Mouse (Mus musculus) macrophage (primary cell): ENCODE results near the gene Ugcg. TPM values are rescaled to one million over a fixed set of nuclear protein-coding genes. Genes with fewer than 3 reads are reported as not detected.

ENCODE experiments used
- H3K27ac ChIP-seq: fragments of 350-480 bp; formaldehyde crosslinking; 2 replicates; pipeline ENCODE4 v1.9.0; 2021
- H3K36me3 ChIP-seq: fragments of 350-480 bp; formaldehyde crosslinking; 2 replicates; pipeline ENCODE4 v1.9.0; 2021; ENCODE audit errors: inconsistent target
- H3K4me3 ChIP-seq: fragments of 350-480 bp; formaldehyde crosslinking; 2 replicates; pipeline ENCODE4 v1.9.0; 2021; ENCODE audit errors: inconsistent target
- H3K79me2 ChIP-seq: fragments of 350-480 bp; formaldehyde crosslinking; 2 replicates; pipeline ENCODE4 v1.9.0; 2021; ENCODE audit errors: inconsistent target
- WGBS: methylation state at CpG from one replicate; pipeline ENCODE4 v1.1.7; 2026; ENCODE audit warnings: inconsistent platforms; ENCODE audit not compliant: missing documents; 5-methylcytosine and 5-hydroxymethylcytosine counted together
- polyA plus RNA-seq: library from polyadenylated mRNA; stranded (reverse); fragments of 250-400 nt; gene quantifications from 3 replicates; pipeline ENCODE4 v1.2.4, GENCODE M21; 2018; ENCODE audit warnings: inconsistent platforms
- total RNA-seq, 78 experiments: library from RNA; depleted of rRNA; stranded (reverse); fragments of 250-400 nt; gene quantifications; 1 replicate in 9 of 78; 2 replicates in 24 of 78; 3 replicates in 43 of 78; 4 replicates in 2 of 78; pipeline ENCODE4 v1.2.4; 2018; ENCODE audit warnings: inconsistent platforms in 56 of 78

Ugcg gene
- 100 to 1,000 TPM in 3 of 26 experiments, 10 to 100 TPM in 23; 21.0 to 221 (median 44.9) TPM for total RNA-seq (2018; cell fraction: chromatin; rRNA removed)
- 10 to 100 TPM; 16.2 to 84.2 (median 24.2) TPM for total RNA-seq (2018; cell fraction: cytosol; rRNA removed)
- total RNA-seq (2018; cell fraction: nucleus; rRNA removed), result 100 to 1,000 TPM in 5 of 26 experiments, 10 to 100 TPM in 21; 35.4 to 162 (median 50.0) TPM
- 15.3 to 16.7 TPM (median 16.4 TPM) in 3 replicates for polyA plus RNA-seq

GRCm38 (mm10) chr4:59188802-59189545, at the start of gene Ugcg:
Gene Ugcg (plus strand): TSS chr4:59189257.
- Histone ChIP-seq H3K36me3 (no peaks in the 10 kb centered on the region), H3K79me2 (peaks cover 45% of the 10 kb centered on the region), H3K4me3 (peak within 1 kb of the TSS; percentile 90), H3K27ac (peak within 1 kb of the TSS; percentile 66)
- under 1% methylated on average over 72 of the region's 99 CpGs for WGBS

GRCm38 (mm10) chr4:59149043-59149442, 40.0 kb upstream of the Ugcg start:
- H3K4me3 ChIP-seq, result no peak overlapping the region
- H3K36me3 ChIP-seq, result no peaks in the 10 kb centered on the region
- WGBS, result 68% methylated on average over 5 of the region's 5 CpGs
- H3K79me2 ChIP-seq, result no peaks in the 10 kb centered on the region
- H3K27ac ChIP-seq, result no peak overlapping the region

- Histone ChIP-seq H3K79me2 (no peaks in the 10 kb centered on the region), H3K4me3 (no peak overlapping the region), H3K36me3 (no peaks in the 10 kb centered on the region), H3K27ac (no peak overlapping the region)
- 11% methylated on average over 5 of the region's 5 CpGs for WGBS
Measured at GRCm38 (mm10) chr4:59150907-59151306, 38.1 kb upstream of the Ugcg start.

- Histone ChIP-seq H3K4me3 (no peak overlapping the region), H3K27ac (no peak overlapping the region)
Measured at GRCm38 (mm10) chr4:59151953-59152352, 37.1 kb upstream of the Ugcg start.

GRCm38 (mm10) chr4:59156897-59157592, 32.0 kb upstream of the Ugcg start:
- no peaks in the 10 kb centered on the region for H3K36me3 ChIP-seq
- H3K79me2 ChIP-seq, result no peaks in the 10 kb centered on the region
- H3K4me3 ChIP-seq, result no peak overlapping the region
- no peak overlapping the region for H3K27ac ChIP-seq
- WGBS, result 37% methylated on average over 7 of the region's 7 CpGs

More at GRCm38 (mm10) chr4:59151953-59152352, 37.1 kb upstream of the Ugcg start:
- H3K79me2 ChIP-seq, result no peaks in the 10 kb centered on the region
- no peaks in the 10 kb centered on the region for H3K36me3 ChIP-seq
- 0% methylated on average over 1 of the region's 1 CpGs for WGBS

DNA sequence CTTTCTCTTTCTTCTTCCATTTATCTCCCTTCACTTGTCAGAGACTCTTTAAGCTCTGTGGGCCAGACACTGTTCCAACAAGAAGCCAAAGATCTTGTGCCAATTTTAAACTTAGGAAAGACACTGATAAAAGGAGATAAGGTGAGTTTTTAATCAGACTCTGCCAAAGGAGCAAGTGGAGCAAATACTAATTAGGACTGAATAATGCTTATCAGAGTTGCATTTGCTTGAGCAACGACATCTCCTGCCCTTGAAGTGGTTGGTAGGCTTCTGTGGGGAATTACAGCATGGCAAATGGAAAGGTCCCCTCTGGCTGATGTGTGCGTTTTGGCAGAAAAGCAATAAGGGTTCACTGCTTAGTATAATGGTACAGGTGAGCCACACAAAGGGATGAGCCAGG, 31.4 kb upstream of the Ugcg start:
- Histone ChIP-seq H3K4me3 (no peak overlapping the region), H3K79me2 (no peaks in the 10 kb centered on the region), H3K27ac (no peak overlapping the region), H3K36me3 (no peaks in the 10 kb centered on the region)
- WGBS, result 67% methylated on average over 2 of the region's 2 CpGs

GRCm38 (mm10) chr4:59160289-59160688, 28.8 kb upstream of the Ugcg start:
- Histone ChIP-seq H3K4me3 (no peak overlapping the region), H3K27ac (no peak overlapping the region), H3K79me2 (no peaks in the 10 kb centered on the region), H3K36me3 (no peaks in the 10 kb centered on the region)
- 94% methylated on average over 5 of the region's 5 CpGs for WGBS

DNA sequence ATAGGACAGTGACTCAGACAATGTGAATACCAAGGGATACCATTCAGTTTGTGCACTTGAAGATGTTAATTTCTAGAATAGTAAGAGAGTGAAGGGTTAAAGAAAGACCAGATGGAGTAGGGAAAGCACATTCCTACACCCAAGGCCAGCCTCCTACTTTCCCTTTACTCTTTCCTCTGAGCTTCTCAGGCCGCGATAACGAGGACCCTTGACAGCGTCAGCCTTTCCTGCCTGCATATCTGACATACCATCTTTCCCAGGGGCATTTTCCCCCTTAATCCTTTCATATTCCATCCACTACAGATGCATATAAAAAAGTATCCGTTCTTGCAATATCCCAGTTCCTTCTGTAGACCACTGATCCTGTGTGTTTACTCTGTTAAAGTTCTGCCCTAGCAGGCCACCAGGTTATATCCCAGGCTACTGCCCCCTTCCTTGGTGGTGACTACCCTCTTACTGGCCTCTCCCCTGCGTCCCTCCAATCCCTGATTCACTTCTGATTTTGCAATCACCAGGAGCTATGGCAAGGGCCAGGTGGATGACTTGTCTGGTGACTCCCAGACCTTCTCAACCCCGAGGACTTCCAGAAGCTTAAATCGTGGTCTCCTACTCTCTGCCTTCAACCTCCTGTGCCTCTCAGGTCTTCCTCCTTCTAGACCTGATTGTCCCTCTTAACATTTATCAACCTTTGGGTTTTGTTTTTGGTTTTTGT, 27.9 kb upstream of the Ugcg start:
- Histone ChIP-seq H3K79me2 (no peaks in the 10 kb centered on the region), H3K4me3 (no peak overlapping the region)
- 92% methylated on average over 8 of the region's 8 CpGs for WGBS

GRCm38 (mm10) chr4:59164034-59164433, 25.0 kb upstream of the Ugcg start:
- Histone ChIP-seq H3K4me3 (no peak overlapping the region), H3K79me2 (no peaks in the 10 kb centered on the region)
- 57% methylated on average over 2 of the region's 2 CpGs for WGBS

More for the DNA sequence above, 27.9 kb upstream of the Ugcg start:
- no peaks in the 10 kb centered on the region for H3K36me3 ChIP-seq
- H3K27ac ChIP-seq, result no peak overlapping the region

DNA sequence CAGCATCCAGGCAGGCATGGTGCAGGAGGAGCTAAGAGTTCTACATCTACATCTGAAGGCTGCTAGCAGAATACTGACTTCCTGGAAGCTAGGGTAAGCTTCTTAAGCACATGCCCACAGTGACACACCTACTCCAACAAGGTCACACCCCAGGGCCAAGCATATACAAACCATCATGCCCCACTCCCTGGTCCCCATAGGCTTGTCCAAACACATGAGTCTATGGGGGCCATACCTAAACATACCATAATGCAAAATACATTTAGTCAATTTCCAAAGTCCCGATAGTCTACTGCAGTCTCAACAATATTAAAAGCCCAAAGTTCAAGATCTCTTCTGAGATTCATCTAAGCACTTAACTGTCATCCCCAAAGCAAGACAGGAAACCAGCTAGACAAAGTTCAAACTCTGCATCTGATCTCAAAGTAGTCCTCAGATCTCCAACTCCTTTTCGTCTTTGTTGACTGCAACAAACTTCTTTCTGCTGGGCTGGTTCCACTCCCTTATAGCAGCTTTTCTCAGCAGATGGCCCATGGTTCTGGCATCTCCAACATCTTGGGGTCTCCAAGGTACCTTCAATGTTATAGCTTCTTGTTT, 21.7 kb upstream of the Ugcg start:
- H3K36me3 ChIP-seq, result no peaks in the 10 kb centered on the region
- H3K27ac ChIP-seq, result no peak overlapping the region
- H3K4me3 ChIP-seq, result no peak overlapping the region
- WGBS, result 100% methylated on average over 2 of the region's 2 CpGs
- no peaks in the 10 kb centered on the region for H3K79me2 ChIP-seq

More at GRCm38 (mm10) chr4:59164034-59164433, 25.0 kb upstream of the Ugcg start:
- Histone ChIP-seq H3K36me3 (no peaks in the 10 kb centered on the region), H3K27ac (no peak overlapping the region)

- H3K27ac ChIP-seq, result no peak overlapping the region
- no peaks in the 10 kb centered on the region for H3K79me2 ChIP-seq
- H3K4me3 ChIP-seq, result no peak overlapping the region
- 59% methylated on average over 5 of the region's 5 CpGs for WGBS
- no peaks in the 10 kb centered on the region for H3K36me3 ChIP-seq
Measured at GRCm38 (mm10) chr4:59169981-59170380, 19.1 kb upstream of the Ugcg start.

DNA sequence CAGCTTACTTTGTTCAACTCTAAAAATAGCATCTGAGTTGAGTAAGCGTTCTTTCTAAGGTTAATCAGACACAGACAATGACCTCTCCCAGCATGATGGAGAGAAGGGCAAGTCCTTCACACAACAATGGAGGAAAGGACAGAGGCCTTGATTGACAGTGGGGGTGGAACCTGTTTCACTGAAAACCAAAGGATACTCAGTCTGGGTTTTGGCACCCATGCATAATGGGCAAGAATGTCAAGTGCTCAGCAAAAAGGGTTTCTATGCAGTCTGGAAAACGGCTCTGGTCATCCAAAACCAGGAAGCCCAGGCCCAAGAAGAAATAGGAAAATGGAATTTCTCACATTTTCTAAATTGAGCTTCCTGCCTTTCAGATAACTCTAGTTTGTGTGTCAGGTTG, 16.4 kb upstream of the Ugcg start:
- no peaks in the 10 kb centered on the region for H3K36me3 ChIP-seq
- no peak overlapping the region for H3K4me3 ChIP-seq
- no peaks in the 10 kb centered on the region for H3K79me2 ChIP-seq
- no peak overlapping the region for H3K27ac ChIP-seq
- 91% methylated on average over 2 of the region's 2 CpGs for WGBS

GRCm38 (mm10) chr4:59173181-59173922, 15.7 kb upstream of the Ugcg start:
- WGBS, result 84% methylated on average over 2 of the region's 2 CpGs

GRCm38 (mm10) chr4:59175003-59175402, 14.1 kb upstream of the Ugcg start:
- WGBS, result 92% methylated on average over 4 of the region's 4 CpGs
- H3K27ac ChIP-seq, result no peak overlapping the region
- no peaks in the 10 kb centered on the region for H3K36me3 ChIP-seq
- no peak overlapping the region for H3K4me3 ChIP-seq
- H3K79me2 ChIP-seq, result no peaks in the 10 kb centered on the region

More at GRCm38 (mm10) chr4:59173181-59173922, 15.7 kb upstream of the Ugcg start:
- no peaks in the 10 kb centered on the region for H3K36me3 ChIP-seq
- no peak overlapping the region for H3K4me3 ChIP-seq
- H3K79me2 ChIP-seq, result no peaks in the 10 kb centered on the region
- H3K27ac ChIP-seq, result no peak overlapping the region
